Mouse (Mus musculus) olfactory bulb, adult 2 months (tissue): ENCODE results near the gene Zfp524. TPM values are rescaled to one million over a fixed set of nuclear protein-coding genes. Genes with fewer than 3 reads are reported as not detected.

Experiments
- H3K27ac ChIP-seq: fragments of 200-500 bp; 2 replicates; pipeline ENCODE4 v1.5.1; 2012; ENCODE audit warnings: low read depth, low read length; ENCODE audit not compliant: insufficient read depth
- H3K4me1 ChIP-seq: fragments of 200-500 bp; 2 replicates; pipeline ENCODE4 v1.6.1; 2012; ENCODE audit warnings: low read length; ENCODE audit not compliant: control insufficient read depth, insufficient read depth
- H3K4me3 ChIP-seq: fragments of 200-500 bp; 2 replicates; pipeline ENCODE4 v1.5.1; 2012; ENCODE audit warnings: mild to moderate bottlenecking, low read depth, low read length, moderate library complexity; ENCODE audit not compliant: insufficient read depth
- CTCF ChIP-seq: fragments of 200-500 bp; IDR thresholded peaks from 2 replicates; pipeline ENCODE4 v1.5.1; 2012; ENCODE audit warnings: low read depth, mild to moderate bottlenecking, low read length, moderate library complexity; ENCODE audit not compliant: insufficient read depth
- POLR2A ChIP-seq: fragments of 200-500 bp; IDR thresholded peaks from 2 replicates; pipeline ENCODE4 v1.6.1; 2012; ENCODE audit warnings: mild to moderate bottlenecking, low read depth, low read length, moderate library complexity; ENCODE audit not compliant: insufficient read depth
- WGBS: fragments of 180-500 bp; shearing (Covaris S2); methylation state at CpG from one replicate; pipeline ENCODE4 v1.1.7; 2018; 5-methylcytosine and 5-hydroxymethylcytosine counted together
- polyA plus RNA-seq: library from polyadenylated mRNA; stranded (reverse); fragments of >200 nt; gene quantifications from 2 replicates; pipeline ENCODE4 v1.2.4, GENCODE M21; 2012; ENCODE audit warnings: low replicate concordance; ENCODE audit not compliant: missing spikeins, insufficient read depth, insufficient read length

Zfp524 gene
- polyA plus RNA-seq, 1 experiment, result not detected

DNA sequence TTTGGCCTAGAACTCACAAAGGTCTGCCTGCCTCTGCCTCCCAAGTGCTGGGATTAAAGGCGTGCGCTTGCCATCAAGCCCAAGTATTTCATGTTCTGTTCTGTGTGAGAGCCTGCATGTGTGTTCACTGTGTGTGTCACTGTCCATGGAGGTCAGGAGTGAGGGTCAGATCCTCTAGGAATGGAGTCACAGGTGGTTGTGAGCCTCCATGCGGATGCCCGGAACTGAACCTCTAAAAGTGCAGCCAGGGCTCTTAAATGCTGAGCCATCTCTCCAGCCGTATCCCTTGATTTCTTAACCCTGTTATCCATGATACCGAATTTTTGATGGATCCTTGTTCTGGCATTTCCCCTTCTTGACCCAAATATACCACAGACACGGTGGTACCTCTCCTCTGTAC is 22.8 kb downstream of the Zfp524 start:
- no peaks in the 10 kb centered on the region; the same call in 1 of the 2 replicates for H3K4me1 ChIP-seq
- TF ChIP-seq CTCF (no peak), POLR2A (no peak)
- no peak overlapping the region for H3K4me3 ChIP-seq
- 95% methylated on average over 7 of the region's 7 CpGs for WGBS
- no peak overlapping the region for H3K27ac ChIP-seq

DNA sequence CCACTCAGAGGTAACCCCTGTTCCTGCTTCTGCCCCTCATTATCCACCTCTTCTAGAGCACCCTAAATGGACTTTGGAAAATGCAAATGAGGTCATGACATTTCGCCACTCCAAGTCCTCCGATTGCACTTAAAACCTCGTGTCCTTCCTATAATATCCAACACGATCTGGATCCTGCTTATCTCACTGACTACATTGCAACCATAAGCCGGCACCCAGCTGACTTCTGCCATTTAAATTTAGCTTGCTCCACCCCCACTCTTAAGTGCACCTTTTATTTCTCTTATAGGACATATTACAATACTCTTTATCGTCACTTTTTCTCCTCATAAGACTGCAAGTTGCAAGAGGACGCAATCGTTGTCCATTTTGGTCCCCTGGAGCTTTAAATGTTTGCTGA is 23.3 kb downstream of the Zfp524 start:
- H3K4me1 ChIP-seq, result no peaks in the 10 kb centered on the region; the same call in 1 of the 2 replicates
- no peak for TF ChIP-seq POLR2A
- TF ChIP-seq CTCF, result no peak
- WGBS, result 74% methylated on average over 8 of the region's 8 CpGs
- peak overlapping the region; percentile 52; the same call in 1 of the 2 replicates for H3K27ac ChIP-seq
- no peak overlapping the region for H3K4me3 ChIP-seq

DNA sequence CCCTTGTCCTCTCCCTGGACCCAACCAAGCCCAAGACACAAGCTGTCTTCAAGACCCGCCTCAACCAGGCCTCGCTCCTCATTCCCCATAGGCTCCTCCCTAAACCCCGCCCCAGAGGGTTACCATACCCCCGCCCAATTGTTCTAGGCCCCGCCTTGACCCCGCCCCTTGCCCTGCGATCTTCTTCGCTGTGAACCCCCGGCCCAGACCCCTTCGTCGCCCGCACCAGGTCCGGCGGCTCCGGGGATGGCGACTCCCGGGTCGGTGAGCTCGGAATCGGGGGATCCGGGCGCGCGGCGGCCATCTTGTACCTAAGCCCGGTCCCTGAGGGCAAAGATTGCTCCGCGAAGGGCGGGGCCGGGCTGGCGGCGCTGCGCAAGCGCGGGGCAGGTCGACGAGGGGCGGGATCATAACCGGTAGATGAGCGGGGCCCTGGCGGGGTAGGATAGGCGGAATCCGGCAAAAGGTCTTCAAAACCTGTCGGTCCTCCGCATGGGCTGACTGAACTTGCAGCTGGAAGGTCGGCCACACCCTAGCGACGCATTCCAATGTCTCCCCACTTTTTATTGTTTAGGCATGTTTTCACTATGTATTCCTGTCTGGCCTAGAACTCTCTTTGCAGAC is 24.0 kb downstream of the Zfp524 start, which contains the start of gene Zfp784:
TSS of gene Zfp784 (minus strand) at position 338 of the 624 bp plus-strand sequence.
- peak within 1 kb of the TSS; percentile 79 for H3K4me3 ChIP-seq
- H3K4me1 ChIP-seq, result no peaks in the 10 kb centered on the region; the same call in 1 of the 2 replicates
- under 1% methylated on average over 48 of the region's 48 CpGs for WGBS
- TF ChIP-seq POLR2A (peak; percentile 94), CTCF (no peak)
- peak within 1 kb of the TSS; percentile 84 for H3K27ac ChIP-seq

DNA sequence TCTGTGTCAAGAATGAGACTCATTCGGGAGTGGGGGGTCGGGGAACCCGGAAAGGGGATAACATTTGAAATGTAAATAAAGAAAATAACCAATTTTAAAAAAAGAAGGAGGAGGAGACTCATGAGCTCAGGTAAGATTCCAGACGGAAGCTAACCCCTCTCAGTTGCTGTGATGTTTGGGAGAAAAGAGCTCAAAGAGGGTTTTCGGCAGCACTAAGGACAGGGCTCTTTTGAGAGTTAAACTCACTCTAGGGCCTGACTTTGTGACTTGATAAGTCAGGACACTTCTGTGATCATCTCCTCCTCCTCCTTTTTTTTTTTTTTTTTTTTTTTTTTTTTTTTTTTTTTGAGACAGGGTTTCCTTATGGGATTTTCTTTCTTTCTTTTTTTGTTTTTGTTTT is 24.7 kb downstream of the Zfp524 start:
- H3K4me3 ChIP-seq, result no peak overlapping the region
- no peak overlapping the region; the same call in 1 of the 2 replicates for H3K27ac ChIP-seq
- WGBS, result 15% methylated on average over 5 of the region's 5 CpGs
- TF ChIP-seq CTCF, result no peak
- no peak for TF ChIP-seq POLR2A
- H3K4me1 ChIP-seq, result no peaks in the 10 kb centered on the region; the same call in 1 of the 2 replicates

DNA sequence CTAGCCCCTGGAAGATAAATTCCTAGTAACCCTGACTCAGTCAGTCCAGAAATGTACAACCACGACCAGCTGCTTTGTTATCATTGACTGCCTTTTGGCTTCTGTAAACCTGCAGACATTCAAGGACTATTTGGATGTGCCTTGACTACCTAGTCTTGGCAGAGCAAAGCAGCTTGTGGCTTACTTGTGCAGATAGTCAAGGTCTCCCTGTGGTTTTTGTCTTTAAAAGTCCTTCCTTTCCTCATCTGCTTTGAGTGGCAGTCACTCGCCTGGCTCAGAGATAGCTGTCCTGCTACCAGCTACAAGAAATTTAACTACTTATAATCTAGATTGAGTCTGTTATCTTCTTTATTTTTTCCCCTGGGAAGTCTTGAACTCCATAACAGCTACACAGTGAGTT is 30.8 kb downstream of the Zfp524 start:
- Histone ChIP-seq H3K4me3 (no peak overlapping the region), H3K27ac (no peak overlapping the region), H3K4me1 (no peaks in the 10 kb centered on the region)
- WGBS, result 84% methylated on average over 2 of the region's 2 CpGs
- TF ChIP-seq POLR2A, result no peak
- no peak for TF ChIP-seq CTCF

DNA sequence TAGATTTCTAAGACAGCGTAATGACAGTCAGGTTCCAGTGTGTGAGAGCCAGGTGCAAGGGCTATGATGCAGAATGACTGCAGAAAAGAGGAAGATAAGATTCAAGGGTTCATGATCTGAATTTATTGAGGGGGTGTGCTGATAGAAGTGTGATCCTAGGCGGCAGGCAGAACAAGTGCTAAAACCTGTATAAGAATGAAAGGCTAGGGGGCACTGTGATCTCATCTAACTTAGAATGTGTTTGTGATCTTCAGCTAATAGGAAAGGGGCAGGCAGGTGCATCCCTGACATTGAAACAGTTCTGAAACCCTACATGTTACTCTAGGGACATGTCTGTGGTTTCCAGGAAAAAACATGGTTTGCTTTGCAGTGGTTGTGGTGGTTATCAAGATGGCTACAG is 31.9 kb downstream of the Zfp524 start:
- 65% methylated on average over 2 of the region's 2 CpGs for WGBS
- no peak for TF ChIP-seq POLR2A
- no peak for TF ChIP-seq CTCF
- Histone ChIP-seq H3K4me1 (no peaks in the 10 kb centered on the region), H3K27ac (no peak overlapping the region), H3K4me3 (no peak overlapping the region)

DNA sequence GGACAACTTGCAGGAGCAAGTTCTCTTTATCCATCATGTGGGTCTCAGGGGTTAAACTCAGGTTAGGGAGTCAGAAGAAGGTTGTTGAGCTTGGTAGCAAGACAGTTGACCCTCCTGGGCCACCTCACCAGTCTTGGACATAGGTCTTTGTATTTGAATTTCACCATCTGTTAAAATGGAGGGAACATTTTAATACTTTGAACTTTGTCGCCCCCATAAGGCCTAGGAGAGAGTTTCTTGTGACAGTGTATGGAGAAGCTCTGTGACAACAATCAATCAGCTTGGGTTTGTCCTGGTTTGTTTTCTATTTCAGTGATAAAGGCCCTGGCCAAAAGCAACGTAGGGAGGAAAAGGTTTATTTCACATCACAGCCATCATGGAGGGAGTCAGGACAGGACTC is 33.1 kb downstream of the Zfp524 start:
- TF ChIP-seq POLR2A (no peak), CTCF (no peak)
- no peak overlapping the region for H3K27ac ChIP-seq
- no peaks in the 10 kb centered on the region for H3K4me1 ChIP-seq
- no peak overlapping the region for H3K4me3 ChIP-seq
- 28% methylated on average over 2 of the region's 2 CpGs for WGBS

DNA sequence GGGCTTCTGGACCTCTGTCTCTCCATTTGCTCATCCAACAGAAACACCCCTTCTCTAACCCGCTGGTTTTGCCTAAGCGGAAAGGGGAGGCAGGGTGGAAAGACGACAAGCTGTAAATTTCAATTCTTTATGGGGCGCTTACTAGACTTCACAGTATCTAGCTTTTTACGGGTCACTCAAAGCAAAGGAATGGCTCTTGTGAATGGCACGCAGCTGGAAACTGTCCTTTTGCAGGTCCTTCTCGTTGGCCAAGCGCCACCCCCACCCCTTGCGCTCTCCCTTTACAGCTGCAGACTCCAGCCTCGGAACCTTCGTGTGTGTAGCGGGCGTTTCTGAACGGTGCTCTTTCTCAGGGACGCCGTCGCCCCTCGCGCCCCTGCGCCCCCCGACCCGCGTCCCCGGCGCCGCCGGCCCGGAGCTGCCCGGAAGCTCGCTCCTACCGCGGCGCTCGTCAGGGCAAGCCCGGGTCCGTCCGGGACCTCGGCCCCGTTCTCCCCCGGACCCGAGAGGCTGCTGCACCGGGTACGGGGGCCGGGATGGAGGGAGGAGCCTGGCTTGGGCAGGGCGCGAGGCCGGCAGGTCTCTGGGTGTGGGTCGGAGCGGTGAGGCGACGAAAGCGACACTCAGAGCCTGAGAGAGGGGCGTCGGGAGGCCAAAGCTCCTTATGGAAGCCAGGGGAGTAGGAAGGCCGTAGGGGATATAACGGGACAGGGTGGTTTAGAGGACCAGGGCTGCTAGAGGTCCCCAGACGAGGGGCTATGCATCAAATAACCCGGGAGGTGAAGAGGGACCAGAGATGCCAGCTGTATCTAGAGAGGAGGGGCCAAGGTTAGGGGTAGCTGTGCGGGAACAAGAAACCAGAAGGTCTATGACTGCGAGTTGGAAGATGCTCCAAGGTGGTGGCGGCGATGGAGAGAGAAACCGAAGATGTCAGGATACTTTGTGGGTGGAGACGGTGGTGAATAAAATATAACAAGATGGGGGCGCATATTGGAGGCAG is 37.3 kb downstream of the Zfp524 start, which contains the start of gene Zfp580:
TSS of gene Zfp580 (plus strand) at position 346 of the 1,000 bp plus-strand sequence.
- H3K27ac ChIP-seq, result peak within 1 kb of the TSS; percentile 70
- peak within 1 kb of the TSS; percentile 78 for H3K4me3 ChIP-seq
- TF ChIP-seq CTCF (no peak), POLR2A (peak; percentile 70)
- H3K4me1 ChIP-seq, result peaks cover 19% of the 10 kb centered on the region
- under 1% methylated on average over 64 of the region's 65 CpGs for WGBS
